In genomic region chr13:80235254-80236032, GRCm38 (mm10) we compare ENCODE assay signal across 12 mouse cellular contexts.
"Had no signal": no experiment of that assay in that cellular context is flagged by ENCODE, and none has a peak within 500 bp of the region (broad histone marks: within the 10 kb centered on the region; RNA-seq: fewer than 3 reads in every experiment).

No protein-coding gene starts in this region.

- H3K27ac ChIP-seq: kidney, embryonic 15.5 days; limb, embryonic 10.5 days; liver, embryonic 15.5 days; neural tube, embryonic 15.5 days; stomach, postnatal 0 days had no signal

- H3K27me3 ChIP-seq: kidney, embryonic 15.5 days; liver, embryonic 15.5 days; neural tube, embryonic 15.5 days had no signal

- DNase-seq: kidney, postnatal 14 days; lung, adult 2 months; lung, postnatal 36 days; thymus, postnatal 4 days had no signal

- H3K9ac ChIP-seq: kidney, embryonic 15.5 days; liver, embryonic 15.5 days; neural tube, embryonic 15.5 days had no signal

- H3K4me1 ChIP-seq: kidney, embryonic 15.5 days; limb, embryonic 10.5 days; liver, embryonic 15.5 days; neural tube, embryonic 15.5 days had no signal

- H3K4me3 ChIP-seq: kidney, embryonic 15.5 days; limb, embryonic 10.5 days; liver, embryonic 15.5 days; myocyte; neural tube, embryonic 15.5 days had no signal

- H3K4me2 ChIP-seq: kidney, embryonic 15.5 days; liver, embryonic 11.5 days; liver, embryonic 15.5 days; neural tube, embryonic 15.5 days had no signal

- H3K36me3 ChIP-seq: kidney, embryonic 15.5 days; limb, embryonic 10.5 days; liver, embryonic 15.5 days; neural tube, embryonic 15.5 days had no signal

- H3K9me3 ChIP-seq: kidney, embryonic 15.5 days; limb, embryonic 10.5 days; liver, embryonic 15.5 days; neural tube, embryonic 15.5 days had no signal

- ATAC-seq: lung, postnatal 0 days had no signal
